Mouse (Mus musculus): ENCODE measurements around the gene Samd4.
"Not testable (repeated sequence)": the region's sequence is repeated elsewhere in the genome, so short reads cannot be mapped to it uniquely, and the experiment has no call there.

The Samd4 gene

DNA sequence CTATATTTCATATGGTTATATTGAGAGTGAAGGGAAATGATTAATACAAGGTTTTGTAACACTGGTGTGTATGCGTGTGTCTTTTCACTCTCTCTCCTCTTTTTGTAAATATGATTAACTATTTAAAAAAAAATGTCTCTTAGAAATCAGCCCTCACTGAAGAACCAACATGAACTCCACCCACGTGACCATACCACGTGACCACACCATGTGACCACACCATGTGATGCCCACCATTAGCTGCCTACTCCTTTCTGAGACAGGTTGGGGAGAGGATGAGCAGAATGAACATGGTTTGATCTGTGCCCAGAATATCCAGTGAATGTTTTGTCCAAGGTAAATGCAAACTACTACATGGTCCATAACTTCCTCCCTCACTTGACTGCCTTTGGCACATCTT, 223.1 kb downstream of the Samd4 start:
- no peak for DNase-seq (ENCODE audit: low read depth, low spot score)

DNA sequence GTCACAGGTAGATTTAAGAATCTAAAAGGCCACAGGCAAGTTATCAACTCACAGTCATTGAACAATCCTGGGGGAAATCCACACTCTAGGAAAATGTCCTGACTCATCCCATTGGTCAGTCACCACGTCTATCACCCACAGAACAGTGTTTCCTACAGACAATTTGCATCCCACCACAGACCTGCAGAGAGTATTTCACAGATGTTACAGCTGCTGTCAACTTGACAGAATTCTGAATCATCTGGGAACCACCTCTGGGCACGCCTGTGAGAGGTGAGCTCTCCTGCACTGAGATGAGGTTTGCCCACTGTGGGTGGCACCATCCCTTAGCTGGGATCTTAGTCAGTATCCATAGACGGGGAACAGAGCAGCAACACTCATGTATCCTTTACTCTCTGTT, 224.8 kb downstream of the Samd4 start:
- no peak for DNase-seq (ENCODE audit: low read depth, low spot score)

DNA sequence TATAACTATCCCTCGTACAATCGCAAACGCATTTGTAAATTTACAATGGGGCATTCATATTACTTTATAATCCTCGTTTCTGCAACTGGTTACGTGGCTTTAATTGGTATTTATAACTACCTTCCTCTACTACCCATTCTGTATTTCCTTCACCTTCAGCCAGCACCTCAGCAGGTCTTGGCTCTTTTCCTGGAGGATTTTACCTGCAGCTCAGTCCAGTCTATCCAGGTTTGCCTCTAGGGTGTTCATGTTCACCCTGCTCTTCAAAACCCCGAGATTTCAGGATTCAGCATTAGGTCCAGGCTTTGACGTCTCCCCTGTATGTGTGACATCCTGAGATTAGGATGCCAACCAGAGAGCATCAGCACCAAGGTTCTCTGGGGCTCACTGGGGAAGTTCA, 227.7 kb downstream of the Samd4 start:
- not testable (repeated sequence) for DNase-seq (ENCODE audit: low read depth, low spot score)

DNA sequence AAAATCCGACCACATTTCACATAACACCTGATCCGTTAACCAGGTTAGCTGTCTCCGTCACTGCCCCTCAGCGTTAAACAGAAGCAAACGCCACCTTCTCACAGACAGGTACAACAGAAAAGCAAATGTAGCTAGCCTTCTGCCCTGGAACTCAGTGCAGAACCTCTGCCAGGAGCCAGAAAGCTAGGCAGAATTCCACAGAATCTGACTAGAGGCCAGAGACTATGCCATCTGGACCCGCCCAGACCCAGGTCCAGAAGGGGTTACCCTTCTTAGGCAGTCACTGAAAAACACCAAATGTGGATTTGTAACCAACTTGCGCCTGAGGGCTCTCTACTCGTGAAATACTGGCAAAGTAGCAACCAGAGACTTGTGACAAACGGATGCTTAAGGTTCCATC, 228.7 kb downstream of the Samd4 start:
- DNase-seq (ENCODE audit: low read depth, low spot score) = no peak

DNA sequence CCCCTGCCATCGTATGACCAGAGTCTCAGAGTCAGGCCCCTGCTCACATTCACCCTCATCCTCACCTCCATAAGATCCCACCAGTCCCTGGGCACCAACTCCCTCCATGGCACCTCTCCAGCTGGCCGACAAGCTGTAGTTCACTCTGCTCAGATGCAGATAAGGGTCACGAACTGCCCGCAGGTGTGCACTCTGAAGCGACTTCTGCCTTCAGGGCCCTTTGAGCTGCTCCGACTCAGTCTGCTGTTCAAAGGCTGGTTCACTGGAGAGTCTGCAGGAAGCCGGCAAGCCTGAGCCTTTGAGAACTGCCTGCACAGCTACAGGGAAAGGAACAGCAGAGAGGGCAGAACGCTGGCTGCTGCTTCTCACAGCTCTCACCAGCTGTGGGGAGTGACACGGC, 232.5 kb downstream of the Samd4 start:
- DNase-seq (ENCODE audit: low read depth, low spot score) = no peak

DNA sequence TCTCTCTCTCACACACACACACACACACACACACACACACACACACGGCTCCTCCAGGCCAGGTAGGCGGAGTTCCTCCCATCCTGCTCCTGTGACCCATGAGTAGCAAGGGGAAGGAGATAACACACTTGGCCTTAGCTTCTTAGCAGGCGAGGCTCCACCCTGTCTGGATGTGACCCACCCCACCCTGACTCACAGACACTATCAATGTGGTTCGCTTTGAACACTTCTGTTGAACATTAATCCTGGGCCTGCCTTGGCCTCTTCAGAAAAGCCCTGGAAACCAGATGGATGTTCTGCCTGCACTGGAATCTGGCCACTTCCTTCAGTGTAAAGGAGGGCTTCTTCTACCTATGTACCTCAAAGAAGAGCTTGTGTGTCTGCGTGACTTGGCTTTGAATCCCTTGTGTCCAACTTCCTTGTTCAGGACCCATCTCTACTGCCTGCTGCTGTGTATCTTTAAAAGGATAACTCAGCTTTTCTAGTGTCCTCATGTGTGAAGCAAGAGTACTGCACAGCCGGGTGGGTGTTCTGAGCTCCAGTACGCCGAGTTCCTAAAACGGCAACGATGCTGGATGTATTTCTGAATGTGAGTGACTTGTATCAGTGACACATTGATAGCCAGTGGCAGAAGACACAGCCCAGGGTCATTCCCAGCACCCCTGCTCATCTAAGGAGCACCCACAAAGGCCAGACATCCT, 233.6 kb downstream of the Samd4 start:
- no peak for DNase-seq (ENCODE audit: low read depth, low spot score)

DNA sequence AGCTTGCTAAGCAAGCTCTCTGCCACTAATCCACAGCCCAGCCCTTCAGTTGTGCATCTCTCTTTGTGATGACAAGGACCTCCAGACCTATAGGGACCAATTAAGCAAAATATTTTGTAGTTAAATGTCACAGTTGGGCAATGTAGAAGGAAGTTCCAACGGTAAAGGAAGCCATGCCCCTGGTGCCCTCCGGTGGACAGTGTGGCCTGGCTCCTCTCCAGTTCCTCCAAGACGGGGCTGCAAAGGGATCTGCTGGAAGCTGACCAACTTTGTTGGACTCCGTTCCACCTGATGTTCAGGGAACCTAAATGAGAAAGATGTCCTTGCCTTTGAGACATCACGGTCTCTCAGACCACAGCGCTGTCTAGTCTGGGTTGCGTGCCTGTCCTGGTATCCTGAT, 234.9 kb downstream of the Samd4 start:
- no peak for DNase-seq (ENCODE audit: low read depth, low spot score)

DNA sequence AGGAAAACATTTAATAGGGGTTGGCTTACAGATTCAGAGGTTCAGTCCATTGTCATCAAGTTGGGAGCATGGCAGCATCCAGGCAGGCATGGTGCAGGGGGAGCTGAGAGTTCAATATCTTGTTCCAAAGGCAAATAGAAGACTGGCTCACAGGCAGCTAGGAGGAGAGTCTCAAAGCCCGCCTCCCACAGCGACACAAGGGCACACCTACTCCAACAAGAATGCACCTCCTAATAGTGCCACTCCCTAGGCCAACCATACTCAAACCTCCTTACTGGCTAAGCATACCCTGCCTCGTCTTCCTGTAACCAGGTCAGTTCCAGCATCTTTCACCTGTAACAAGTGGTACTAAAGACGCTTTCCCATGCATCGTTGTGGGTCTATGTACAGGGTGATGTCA, 245.3 kb downstream of the Samd4 start:
- no peak for DNase-seq (ENCODE audit: low read depth, low spot score)

DNA sequence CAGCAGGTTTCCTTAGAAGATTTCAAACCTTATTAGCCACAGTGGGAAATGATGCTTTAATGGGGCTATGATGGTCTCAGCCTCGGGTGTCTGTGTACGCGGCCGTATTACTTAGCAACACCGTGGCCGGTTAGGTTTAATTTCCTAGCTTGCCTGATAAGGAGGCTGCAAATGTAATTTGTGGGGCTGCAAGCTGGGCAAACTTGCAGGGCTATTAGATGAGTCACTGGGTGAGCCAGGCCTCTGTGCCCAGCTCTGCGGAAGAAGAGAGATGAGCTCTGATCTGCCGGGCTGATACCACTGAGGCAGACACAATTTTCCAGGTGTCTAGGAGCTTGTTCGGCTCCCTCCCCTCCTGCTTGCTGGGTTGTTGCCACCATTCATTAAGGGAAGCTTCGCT, 251.3 kb downstream of the Samd4 start:
- DNase-seq (ENCODE audit: low read depth, low spot score) = no peak

DNA sequence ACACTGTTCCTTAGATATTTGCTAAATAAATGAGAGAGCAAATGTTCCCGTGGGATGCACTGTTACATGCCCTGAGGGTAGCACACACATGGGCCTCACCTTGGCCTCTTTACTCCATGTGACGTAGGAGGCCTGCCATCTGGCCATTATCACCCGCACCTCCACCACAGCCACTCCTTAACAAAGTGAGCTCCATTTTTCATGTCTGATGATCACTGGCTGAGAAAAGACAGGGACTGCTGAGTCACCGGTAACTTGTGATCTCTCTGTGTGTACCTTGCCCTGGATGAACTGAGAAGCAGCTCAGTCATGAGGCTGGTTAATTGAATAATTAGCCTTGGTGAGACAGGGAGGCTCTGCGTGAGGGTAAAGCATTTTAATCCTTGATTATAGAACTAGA, 254.0 kb downstream of the Samd4 start:
- DNase-seq (ENCODE audit: low read depth, low spot score) = no peak

DNA sequence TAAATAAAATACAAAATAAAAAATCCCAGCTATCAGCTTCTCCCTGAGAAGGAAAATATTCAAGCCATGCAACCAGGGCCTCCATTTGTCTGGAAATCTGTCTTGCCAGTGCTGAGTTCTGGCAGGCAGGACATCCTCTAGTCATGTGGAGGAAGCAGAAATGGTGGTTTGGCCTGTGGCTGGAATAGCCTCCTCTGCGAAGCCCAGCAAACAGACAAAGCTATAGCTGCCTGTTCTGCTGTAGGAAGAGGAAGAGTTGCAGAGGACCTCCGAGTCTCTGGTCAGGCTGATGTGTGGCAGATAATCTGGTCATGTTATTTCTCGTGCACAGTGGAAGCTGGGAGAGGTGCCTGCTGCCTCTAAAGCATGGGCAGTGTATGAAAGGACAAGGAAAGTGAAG, 256.2 kb downstream of the Samd4 start:
- DNase-seq (ENCODE audit: low read depth, low spot score) = no peak

DNA sequence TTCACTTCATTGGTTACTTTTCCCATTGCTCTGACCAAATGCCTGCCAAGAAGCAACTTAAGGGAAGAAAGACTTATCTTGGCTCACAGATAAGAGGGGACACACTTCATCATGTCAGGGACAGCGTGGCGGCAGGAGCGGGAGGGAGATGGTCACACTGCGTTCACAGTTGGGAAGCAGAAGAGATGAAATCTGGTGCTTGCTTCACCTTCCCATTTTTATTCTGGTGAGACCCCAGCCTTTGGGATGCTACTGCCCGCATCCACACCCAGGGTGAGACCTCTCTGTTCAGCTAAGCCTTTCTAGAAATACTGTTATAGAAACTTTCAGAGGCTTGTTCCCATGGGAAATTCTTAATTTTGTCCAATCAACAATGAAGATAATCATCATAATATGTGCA, 261.7 kb downstream of the Samd4 start:
- DNase-seq (ENCODE audit: low read depth, low spot score) = no peak

DNA sequence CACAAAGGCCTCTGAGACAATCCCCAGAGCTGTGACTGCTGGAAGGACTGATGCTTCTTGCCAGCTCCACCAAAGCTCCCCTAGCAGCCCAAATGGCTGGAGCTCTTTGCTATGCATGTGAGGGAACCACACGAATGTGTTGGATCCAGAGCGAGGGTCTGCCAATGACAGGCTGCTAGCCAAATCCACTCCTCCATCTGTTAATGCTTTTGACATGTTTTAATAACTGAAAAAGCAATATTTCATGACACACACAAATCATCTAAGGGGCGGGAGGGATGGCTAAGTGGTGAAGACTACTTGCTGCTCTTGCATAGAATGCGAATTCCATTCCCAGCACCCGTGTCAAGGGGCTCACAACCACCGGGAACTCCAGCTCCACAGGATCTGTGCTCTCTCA, 268.7 kb downstream of the Samd4 start:
- no peak for DNase-seq (ENCODE audit: low read depth, low spot score)

DNA sequence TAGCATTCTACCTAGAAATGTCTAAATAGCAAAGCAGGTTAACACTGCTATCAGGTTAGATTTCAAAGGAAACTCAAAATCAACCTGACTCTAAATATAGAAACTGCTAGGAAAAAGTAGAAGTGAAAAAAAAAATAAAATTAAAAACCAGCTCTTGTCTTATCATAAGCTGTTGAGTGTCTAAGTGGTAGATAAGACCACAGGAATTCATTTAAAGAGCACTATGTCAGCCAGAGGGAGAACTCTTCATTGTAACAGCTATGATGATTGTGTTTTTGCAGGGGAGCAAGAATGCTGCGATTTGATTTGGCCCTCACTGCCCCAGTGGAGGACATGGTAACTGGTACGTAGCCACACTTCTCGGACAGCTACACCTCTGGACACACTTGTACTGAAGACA, 271.6 kb downstream of the Samd4 start:
- DNase-seq (ENCODE audit: low read depth, low spot score) = no peak
